Mouse (Mus musculus): ENCODE results near the gene Nfix.

DNA sequence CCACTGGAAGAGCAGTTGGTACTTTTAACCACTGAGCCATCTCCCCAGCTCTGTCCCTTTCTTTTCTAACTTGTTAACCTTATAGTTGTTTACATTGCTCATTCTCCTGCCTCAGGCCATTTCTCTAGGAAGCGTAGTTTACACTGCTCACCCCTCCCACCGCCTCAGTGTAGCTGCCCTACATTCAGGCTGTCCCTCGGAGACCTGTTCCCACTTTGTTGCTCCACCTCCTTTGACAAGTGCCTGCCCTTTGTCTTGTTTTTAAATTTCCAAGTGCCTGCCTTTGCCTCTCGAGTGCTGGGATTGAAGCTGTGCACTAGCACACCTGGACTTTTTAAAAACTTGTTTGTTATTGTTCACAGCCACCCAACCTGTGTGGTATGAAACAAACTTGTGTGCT lies 106.8 kb downstream of the Nfix start:
- TF ChIP-seq CTCF (conservative IDR thresholded peaks at IDR 0.05; ENCODE audit: low read length) (no peak), NANOG (IDR thresholded peaks at IDR 0.05; ENCODE audit: borderline replicate concordance, low read length) (no peak)
